Mouse (Mus musculus) heart, embryonic 16.5 days (tissue): ENCODE measurements around the gene Manba. TPM values are rescaled to one million over a fixed set of nuclear protein-coding genes. Genes with fewer than 3 reads are reported as not detected.
"Not testable (repeated sequence)": the region's sequence is repeated elsewhere in the genome, so short reads cannot be mapped to it uniquely, and the experiment has no call there.

Experiments used
- ATAC-seq: fragments of 200-750 bp; cut with Nextera tagmentation; replicated peaks from 2 replicates; pipeline ENCODE4 v1.8.0; 2017; ENCODE audit warnings: moderate number of reproducible peaks; ENCODE audit not compliant: insufficient read depth, low FRiP score; ENCODE audit errors: extremely low read depth
- H3K27ac ChIP-seq: fragments of 300-500 bp; sonication (generic); 2 replicates; pipeline ENCODE4 v1.5.1; 2014; ENCODE audit warnings: mild to moderate bottlenecking, low read length, control low read depth, moderate library complexity
- H3K27me3 ChIP-seq: fragments of 300-500 bp; sonication (generic); 2 replicates; pipeline ENCODE4 v1.6.1; 2014; ENCODE audit warnings: low read length, mixed read lengths; ENCODE audit not compliant: control insufficient read depth, insufficient read depth
- H3K36me3 ChIP-seq: fragments of 300-500 bp; sonication (generic); 2 replicates; pipeline ENCODE4 v1.6.1; 2014; ENCODE audit not compliant: control insufficient read depth, insufficient read depth
- H3K4me1 ChIP-seq: fragments of 300-500 bp; sonication (generic); 2 replicates; pipeline ENCODE4 v1.6.1; 2014; ENCODE audit warnings: low read length, mixed read lengths; ENCODE audit not compliant: control insufficient read depth, insufficient read depth
- H3K4me2 ChIP-seq: fragments of 300-500 bp; sonication (generic); 2 replicates; pipeline ENCODE4 v1.6.1; 2014; ENCODE audit warnings: low read depth, mild to moderate bottlenecking, control low read depth, low read length
- H3K4me3 ChIP-seq: fragments of 300-500 bp; sonication (generic); 2 replicates; pipeline ENCODE4 v1.5.1; 2014; ENCODE audit warnings: mild to moderate bottlenecking, control low read depth, low read length
- H3K9ac ChIP-seq: fragments of 300-500 bp; sonication (generic); 2 replicates; pipeline ENCODE4 v1.6.1; 2014; ENCODE audit warnings: low read length, control low read depth
- H3K9me3 ChIP-seq: fragments of 300-500 bp; sonication (generic); replicated peaks from 2 replicates; pipeline ENCODE4 v1.6.1; 2016; ENCODE audit warnings: low read length; ENCODE audit not compliant: control insufficient read depth
- WGBS: fragments of 180-500 bp; shearing (Covaris S2); extraction: QIAGEN DNeasy Blood & Tissue Kit; methylation state at CpG from one replicate; pipeline ENCODE4 v1.1.7; 2014; 5-methylcytosine and 5-hydroxymethylcytosine counted together
- polyA plus RNA-seq: library from polyadenylated mRNA; unstranded; fragments of >200 nt; fragmentation: Nextera tagmentation; extraction: Ambion mirVana; gene quantifications from 2 replicates; pipeline ENCODE4 v1.2.1, GENCODE M21; 2015

Manba gene
- polyA plus RNA-seq, 1 experiment from 2014 or later = 37.0 TPM

- no peak for ATAC-seq
- Histone ChIP-seq H3K9ac (0 out of 2 replicates have a peak overlapping the region, but pooled peaks have one; percentile 30), H3K9me3 (no peaks in the 10 kb centered on the region), H3K27me3 (no peaks in the 10 kb centered on the region), H3K4me3 (no peak overlapping the region), H3K4me2 (peak overlapping the region; percentile 16; the same call in 1 of the 2 replicates), H3K4me1 (peaks cover 32% of the 10 kb centered on the region), H3K27ac (no peak overlapping the region), H3K36me3 (no peaks in the 10 kb centered on the region)
- WGBS = 64% methylated on average over 11 of the region's 11 CpGs
These were observed 27.9 kb downstream of the Manba start for GRCm38 (mm10) chr3:135513270-135513669.

DNA sequence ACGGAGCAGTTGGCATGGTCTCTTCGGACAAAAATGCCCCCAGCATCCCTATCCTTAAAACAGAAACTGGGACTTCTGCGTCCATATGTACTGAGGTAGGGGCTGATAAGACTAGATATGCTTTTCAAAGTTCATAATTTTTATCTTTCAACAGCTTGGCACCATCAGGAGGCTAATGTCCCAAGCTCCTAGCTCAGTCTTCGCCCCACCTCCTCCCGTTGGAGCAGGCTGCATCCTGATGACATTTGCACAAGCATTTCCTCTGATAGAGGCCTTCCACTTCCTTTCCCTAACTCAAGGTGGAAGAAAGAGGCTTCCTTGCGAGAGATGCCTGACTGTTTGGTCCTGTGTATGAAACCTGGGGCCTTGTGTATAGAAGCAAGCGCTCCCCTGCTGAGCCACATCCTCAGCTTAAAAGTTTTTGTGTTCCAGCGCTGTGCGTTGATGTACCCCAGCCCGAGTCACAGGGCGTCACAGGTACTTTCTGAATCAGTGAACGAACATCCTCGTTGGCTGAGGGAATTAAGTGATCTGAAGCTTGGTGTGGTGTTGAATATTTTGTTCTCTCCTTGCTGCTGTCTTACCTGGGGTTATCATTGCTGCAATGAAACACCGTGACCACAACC lies 28.5 kb downstream of the Manba start:
- WGBS = 74% methylated on average over 14 of the region's 14 CpGs
- H3K27me3 ChIP-seq = no peaks in the 10 kb centered on the region
- ATAC-seq = no peak
- H3K4me3 ChIP-seq = no peak overlapping the region
- H3K9ac ChIP-seq = no peak overlapping the region
- no peak overlapping the region; the same call in 1 of the 2 replicates for H3K4me2 ChIP-seq
- no peaks in the 10 kb centered on the region for H3K9me3 ChIP-seq
- peaks cover 35% of the 10 kb centered on the region for H3K4me1 ChIP-seq
- no peak overlapping the region for H3K27ac ChIP-seq
- no peaks in the 10 kb centered on the region for H3K36me3 ChIP-seq

GRCm38 (mm10) chr3:135515246-135515645 lies 29.8 kb downstream of the Manba start:
- no peak overlapping the region for H3K4me2 ChIP-seq
- H3K4me3 ChIP-seq = no peak overlapping the region
- no peak for ATAC-seq
- peaks cover 40% of the 10 kb centered on the region for H3K4me1 ChIP-seq
- 61% methylated on average over 5 of the region's 5 CpGs for WGBS
- no peak overlapping the region for H3K27ac ChIP-seq
- no peak overlapping the region for H3K9ac ChIP-seq
- H3K9me3 ChIP-seq = no peaks in the 10 kb centered on the region
- H3K27me3 ChIP-seq = no peaks in the 10 kb centered on the region
- H3K36me3 ChIP-seq = 0 out of 2 replicates have a peak, but pooled peaks cover 2% of the 10 kb centered on the region

DNA sequence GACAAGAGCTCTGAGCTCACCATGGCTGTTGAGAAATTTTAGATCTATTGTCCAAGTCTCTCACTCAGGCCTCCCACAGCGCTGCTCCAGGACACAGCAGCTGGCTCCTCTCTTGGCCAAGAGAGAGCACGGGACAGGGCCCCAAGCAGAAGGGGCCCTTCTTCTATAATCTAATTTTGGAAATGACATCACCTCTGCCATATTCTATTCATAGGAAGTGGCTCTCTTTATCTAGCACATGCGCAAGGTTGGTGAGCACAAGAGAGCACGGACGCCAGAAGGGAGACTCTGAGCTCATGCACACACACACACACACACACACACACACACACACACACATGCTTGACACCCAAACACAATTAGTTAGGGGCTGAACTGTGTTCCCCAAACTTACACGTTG lies 31.5 kb downstream of the Manba start:
- H3K4me3 ChIP-seq = no peak overlapping the region
- H3K27me3 ChIP-seq = no peaks in the 10 kb centered on the region
- H3K4me2 ChIP-seq = peak overlapping the region; percentile 43
- peak overlapping the region; percentile 50 for H3K9ac ChIP-seq
- 0 out of 2 replicates have a peak, but pooled peaks cover 3% of the 10 kb centered on the region for H3K36me3 ChIP-seq
- H3K9me3 ChIP-seq = no peaks in the 10 kb centered on the region
- 12% methylated on average over 6 of the region's 6 CpGs for WGBS
- H3K27ac ChIP-seq = peak overlapping the region; percentile 96
- ATAC-seq = peak; percentile 91
- H3K4me1 ChIP-seq = peaks cover 40% of the 10 kb centered on the region

DNA sequence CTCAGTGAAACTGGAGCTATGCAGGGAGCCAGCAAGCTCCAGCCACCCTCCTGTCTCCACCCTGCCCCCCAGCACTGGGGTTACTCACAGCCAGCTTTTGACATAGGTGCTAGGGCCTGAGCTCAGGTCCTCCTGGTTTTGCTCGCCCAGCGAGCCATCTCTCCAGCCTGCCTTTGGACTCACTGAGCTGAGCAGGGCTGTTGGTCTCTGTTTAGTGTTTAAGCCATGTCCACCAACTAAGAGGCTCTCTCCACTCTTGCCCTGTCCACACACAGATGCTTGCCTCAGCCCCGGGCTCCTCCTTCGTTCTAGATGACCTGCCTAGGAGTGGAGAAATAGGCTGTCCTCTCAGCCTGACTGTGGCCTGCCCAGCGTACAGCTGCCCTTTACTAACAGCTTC lies 33.5 kb downstream of the Manba start:
- no peaks in the 10 kb centered on the region for H3K9me3 ChIP-seq
- no peak overlapping the region for H3K4me2 ChIP-seq
- H3K27ac ChIP-seq = peak overlapping the region; percentile 69
- no peak overlapping the region for H3K4me3 ChIP-seq
- H3K27me3 ChIP-seq = no peaks in the 10 kb centered on the region
- H3K4me1 ChIP-seq = peaks cover 43% of the 10 kb centered on the region
- peak overlapping the region; percentile 52 for H3K9ac ChIP-seq
- WGBS = 60% methylated on average over 5 of the region's 5 CpGs
- H3K36me3 ChIP-seq = 0 out of 2 replicates have a peak, but pooled peaks cover 5% of the 10 kb centered on the region
- ATAC-seq = no peak

GRCm38 (mm10) chr3:135519584-135519983 lies 34.2 kb downstream of the Manba start:
- H3K4me2 ChIP-seq = no peak overlapping the region
- 0 out of 2 replicates have a peak, but pooled peaks cover 5% of the 10 kb centered on the region for H3K36me3 ChIP-seq
- H3K9me3 ChIP-seq = no peaks in the 10 kb centered on the region
- H3K27me3 ChIP-seq = no peaks in the 10 kb centered on the region
- 44% methylated on average over 6 of the region's 6 CpGs for WGBS
- H3K4me1 ChIP-seq = peaks cover 43% of the 10 kb centered on the region
- ATAC-seq = no peak
- H3K9ac ChIP-seq = peak overlapping the region; percentile 24; the same call in 1 of the 2 replicates
- H3K4me3 ChIP-seq = no peak overlapping the region
- peak overlapping the region; percentile 58 for H3K27ac ChIP-seq

DNA sequence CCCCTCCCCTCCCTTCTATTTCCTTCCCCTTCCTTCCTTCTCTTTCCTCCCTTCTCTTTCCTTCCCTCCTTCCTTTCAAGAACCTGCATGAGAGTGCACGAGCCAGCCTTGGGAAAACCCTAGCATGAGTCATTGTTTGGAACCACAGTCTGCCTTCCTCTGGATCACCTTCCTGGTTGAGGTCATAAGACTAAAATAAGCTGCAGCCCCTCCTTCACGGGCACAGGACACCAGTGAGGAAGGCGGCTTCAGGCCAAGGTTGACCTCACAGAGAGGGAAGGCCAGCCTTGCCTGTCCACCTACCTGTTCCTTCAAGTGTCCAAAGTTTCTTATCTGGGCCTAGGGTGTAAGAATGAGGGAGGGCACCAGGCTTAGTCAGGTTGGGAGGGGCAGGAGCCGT lies 36.6 kb downstream of the Manba start:
- 9% methylated on average over 4 of the region's 4 CpGs for WGBS
- no peaks in the 10 kb centered on the region for H3K27me3 ChIP-seq
- H3K27ac ChIP-seq = peak overlapping the region; percentile 98
- peak overlapping the region; percentile 56 for H3K4me2 ChIP-seq
- ATAC-seq = peak; percentile 91
- H3K4me1 ChIP-seq = peaks cover 29% of the 10 kb centered on the region
- H3K9ac ChIP-seq = peak overlapping the region; percentile 62
- 0 out of 2 replicates have a peak, but pooled peaks cover 5% of the 10 kb centered on the region for H3K36me3 ChIP-seq
- H3K4me3 ChIP-seq = peak overlapping the region; percentile 20
- no peaks in the 10 kb centered on the region for H3K9me3 ChIP-seq

- peak overlapping the region; percentile 56 for H3K4me2 ChIP-seq
- H3K27me3 ChIP-seq = no peaks in the 10 kb centered on the region
- H3K4me1 ChIP-seq = peaks cover 23% of the 10 kb centered on the region
- H3K27ac ChIP-seq = peak overlapping the region; percentile 98
- H3K9ac ChIP-seq = peak overlapping the region; percentile 62
- 0 out of 2 replicates have a peak, but pooled peaks cover 7% of the 10 kb centered on the region for H3K36me3 ChIP-seq
- H3K4me3 ChIP-seq = peak overlapping the region; percentile 20; the same call in 1 of the 2 replicates
- H3K9me3 ChIP-seq = no peaks in the 10 kb centered on the region
- ATAC-seq = peak; percentile 53; the same call in 1 of the 2 replicates
- WGBS = 31% methylated on average over 15 of the region's 16 CpGs
These were observed 37.4 kb downstream of the Manba start for GRCm38 (mm10) chr3:135522618-135523355.

GRCm38 (mm10) chr3:135524900-135525299 lies 39.5 kb downstream of the Manba start:
- not testable (repeated sequence) for H3K4me3 ChIP-seq, H3K36me3 ChIP-seq, ATAC-seq, H3K9ac ChIP-seq, H3K9me3 ChIP-seq, H3K4me2 ChIP-seq, H3K27ac ChIP-seq, H3K27me3 ChIP-seq
- WGBS = 50% methylated on average over 2 of the region's 2 CpGs
- H3K4me1 ChIP-seq = peaks cover 14% of the 10 kb centered on the region
